Mouse (Mus musculus) bone marrow macrophage, adult 2 months (primary cell): ENCODE measurements around the gene Apoa2.

Experiments used
- CTCF ChIP-seq: IDR thresholded peaks from 2 replicates; pipeline ENCODE4 v1.5.1; 2012; ENCODE audit warnings: low read depth, mild to moderate bottlenecking, low read length, moderate library complexity
- POLR2A ChIP-seq: IDR thresholded peaks from 2 replicates; pipeline ENCODE4 v1.6.1; 2012; ENCODE audit warnings: mild to moderate bottlenecking, low read depth, low read length, borderline replicate concordance

DNA sequence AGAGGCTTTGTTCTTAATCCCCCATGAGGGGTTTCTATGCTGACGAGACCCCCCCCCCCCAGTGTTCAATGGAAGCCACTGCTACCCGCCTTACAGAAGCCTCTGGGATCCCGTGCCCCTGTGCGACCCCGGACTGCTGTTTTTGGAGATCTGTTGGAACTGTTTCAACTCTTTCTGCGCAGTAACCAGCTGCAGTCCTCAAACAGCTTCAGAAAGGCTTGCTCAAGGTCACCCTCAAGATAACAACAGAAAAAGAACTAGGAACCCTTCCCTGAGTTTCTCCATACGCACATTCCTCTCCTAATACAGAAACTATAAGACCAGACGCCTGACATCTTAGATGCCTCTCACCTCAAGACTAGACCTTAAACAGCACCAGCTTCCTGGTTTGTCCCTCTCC lies 35.8 kb upstream of the Apoa2 start:
- no peak for TF ChIP-seq POLR2A
- no peak for TF ChIP-seq CTCF
